Mouse (Mus musculus) hindbrain, embryonic 14.5 days (tissue): ENCODE data around the gene Stx19. TPM values are rescaled to one million over a fixed set of nuclear protein-coding genes. Genes with fewer than 3 reads are reported as not detected.

ENCODE experiments used
- ATAC-seq: fragments of 200-750 bp; cut with Nextera tagmentation; 2 replicates; pipeline ENCODE4 v1.8.0; 2017; ENCODE audit warnings: moderate number of reproducible peaks, mild to moderate bottlenecking, moderate TSS enrichment, moderate library complexity; ENCODE audit not compliant: low FRiP score
- DNase-seq: peaks from one replicate; pipeline ENCODE4 v3.0.0-alpha.2; 2015; ENCODE audit warnings: low spot score
- H3K27ac ChIP-seq: fragments of 300-500 bp; sonication (generic); 2 replicates; pipeline ENCODE4 v1.5.1; 2014; ENCODE audit warnings: mild to moderate bottlenecking, moderate library complexity
- H3K27me3 ChIP-seq: fragments of 300-500 bp; sonication (generic); 2 replicates; pipeline ENCODE4 v1.6.1; 2014; ENCODE audit warnings: mild to moderate bottlenecking, low read length, mixed read lengths; ENCODE audit not compliant: control insufficient read depth, insufficient read depth
- H3K36me3 ChIP-seq: fragments of 300-500 bp; sonication (generic); replicated peaks from 2 replicates; pipeline ENCODE4 v1.6.1; 2014; ENCODE audit not compliant: control insufficient read depth, insufficient read depth
- H3K4me1 ChIP-seq: fragments of 300-500 bp; sonication (generic); replicated peaks from 2 replicates; pipeline ENCODE4 v1.6.1; 2014; ENCODE audit warnings: antibody characterized with exemption, low read length, mixed read lengths; ENCODE audit not compliant: control insufficient read depth, insufficient read depth
- H3K4me2 ChIP-seq: fragments of 300-500 bp; sonication (generic); replicated peaks from 2 replicates; pipeline ENCODE4 v1.6.1; 2014; ENCODE audit warnings: mild to moderate bottlenecking, moderate library complexity
- H3K4me3 ChIP-seq: fragments of 300-500 bp; sonication (generic); replicated peaks from 2 replicates; pipeline ENCODE4 v1.5.1; 2014; ENCODE audit warnings: mild to moderate bottlenecking, low read length
- H3K9ac ChIP-seq: fragments of 300-500 bp; sonication (generic); 2 replicates; pipeline ENCODE4 v1.6.1; 2014
- H3K9me3 ChIP-seq: fragments of 300-500 bp; sonication (generic); 2 replicates; pipeline ENCODE4 v1.6.1; 2016; ENCODE audit warnings: low read length; ENCODE audit not compliant: control insufficient read depth
- WGBS: fragments of 180-500 bp; shearing (Covaris S2); extraction: QIAGEN DNeasy Blood & Tissue Kit; methylation state at CpG from one replicate; pipeline ENCODE4 v1.1.7; 2014; 5-methylcytosine and 5-hydroxymethylcytosine counted together
- polyA plus RNA-seq: library from polyadenylated mRNA; unstranded; fragments of >200 nt; fragmentation: Nextera tagmentation; extraction: Ambion mirVana; gene quantifications from 2 replicates; pipeline ENCODE4 v1.2.1, GENCODE M21; 2014

The Stx19 gene
- 0.32 and 0.33 TPM in 2 replicates for polyA plus RNA-seq

- ATAC-seq (no peak), DNase-seq (no peak)
- WGBS = 89% methylated on average over 5 of the region's 5 CpGs
- Histone ChIP-seq H3K4me1 (no peaks in the 10 kb centered on the region), H3K9me3 (no peaks in the 10 kb centered on the region), H3K4me3 (no peak within 1 kb of the TSS), H3K9ac (no peak within 1 kb of the TSS), H3K36me3 (no peaks in the 10 kb centered on the region; the same call in 1 of the 2 replicates), H3K4me2 (no peak within 1 kb of the TSS), H3K27me3 (no peaks in the 10 kb centered on the region), H3K27ac (no peak within 1 kb of the TSS)
These were observed at the start of gene Stx19 for GRCm38 (mm10) chr16:62814491-62814890. Gene Stx19 (plus strand): TSS chr16:62814676.

- no peak for ATAC-seq
- Histone ChIP-seq H3K9ac (no peak overlapping the region), H3K4me1 (no peaks in the 10 kb centered on the region), H3K27me3 (no peaks in the 10 kb centered on the region), H3K36me3 (peaks cover 6% of the 10 kb centered on the region; the same call in 1 of the 2 replicates), H3K9me3 (no peaks in the 10 kb centered on the region), H3K4me2 (no peak overlapping the region), H3K4me3 (no peak overlapping the region), H3K27ac (no peak overlapping the region)
- WGBS = 77% methylated on average over 4 of the region's 4 CpGs
- DNase-seq = no peak
These were observed 41.0 kb upstream of the Stx19 start for GRCm38 (mm10) chr16:62773462-62773861.

- Histone ChIP-seq H3K36me3 (peaks cover 6% of the 10 kb centered on the region; the same call in 1 of the 2 replicates), H3K27ac (no peak overlapping the region), H3K4me3 (no peak overlapping the region), H3K4me2 (no peak overlapping the region), H3K27me3 (no peaks in the 10 kb centered on the region), H3K4me1 (no peaks in the 10 kb centered on the region), H3K9me3 (no peaks in the 10 kb centered on the region), H3K9ac (no peak overlapping the region)
- ATAC-seq (no peak), DNase-seq (no peak)
- WGBS = 77% methylated on average over 11 of the region's 11 CpGs
These were observed 38.4 kb upstream of the Stx19 start for GRCm38 (mm10) chr16:62776034-62776433.

- peaks cover 11% of the 10 kb centered on the region; the same call in 1 of the 2 replicates for H3K36me3 ChIP-seq
- DNase-seq (no peak), ATAC-seq (no peak; the same call in 1 of the 2 replicates)
- no peaks in the 10 kb centered on the region for H3K9me3 ChIP-seq
- no peak overlapping the region for H3K4me2 ChIP-seq
- H3K9ac ChIP-seq = no peak overlapping the region
- no peak overlapping the region for H3K27ac ChIP-seq
- no peaks in the 10 kb centered on the region for H3K27me3 ChIP-seq
- no peaks in the 10 kb centered on the region for H3K4me1 ChIP-seq
- WGBS = 69% methylated on average over 10 of the region's 10 CpGs
- no peak overlapping the region for H3K4me3 ChIP-seq
These were observed 36.2 kb upstream of the Stx19 start for GRCm38 (mm10) chr16:62778282-62778681.

DNA sequence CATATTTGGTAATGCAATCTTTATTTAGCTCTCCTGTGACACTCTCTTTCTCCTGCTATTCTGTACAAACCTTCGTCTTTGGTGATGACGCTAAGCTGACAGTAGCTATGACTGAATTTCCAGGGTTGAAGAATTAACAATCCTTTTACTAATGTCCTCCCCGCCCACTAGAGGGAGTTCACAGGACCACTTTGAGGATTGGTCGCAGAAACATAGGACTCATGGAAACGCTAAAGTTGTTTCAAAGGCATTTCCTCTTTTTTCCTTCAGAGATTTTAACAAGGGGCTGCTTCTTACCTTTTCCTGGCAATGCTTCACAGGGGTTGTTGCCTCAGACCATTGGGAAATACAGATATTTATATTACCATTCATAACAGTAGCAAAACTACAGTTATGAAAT, 32.2 kb upstream of the Stx19 start:
- Histone ChIP-seq H3K9ac (no peak overlapping the region), H3K4me3 (no peak overlapping the region), H3K4me1 (peaks cover 15% of the 10 kb centered on the region), H3K27me3 (no peaks in the 10 kb centered on the region), H3K4me2 (no peak overlapping the region), H3K27ac (no peak overlapping the region), H3K36me3 (0 out of 2 replicates have a peak, but pooled peaks cover 7% of the 10 kb centered on the region), H3K9me3 (no peaks in the 10 kb centered on the region)
- ATAC-seq = no peak
- no peak for DNase-seq
- WGBS = 70% methylated on average over 5 of the region's 5 CpGs

DNA sequence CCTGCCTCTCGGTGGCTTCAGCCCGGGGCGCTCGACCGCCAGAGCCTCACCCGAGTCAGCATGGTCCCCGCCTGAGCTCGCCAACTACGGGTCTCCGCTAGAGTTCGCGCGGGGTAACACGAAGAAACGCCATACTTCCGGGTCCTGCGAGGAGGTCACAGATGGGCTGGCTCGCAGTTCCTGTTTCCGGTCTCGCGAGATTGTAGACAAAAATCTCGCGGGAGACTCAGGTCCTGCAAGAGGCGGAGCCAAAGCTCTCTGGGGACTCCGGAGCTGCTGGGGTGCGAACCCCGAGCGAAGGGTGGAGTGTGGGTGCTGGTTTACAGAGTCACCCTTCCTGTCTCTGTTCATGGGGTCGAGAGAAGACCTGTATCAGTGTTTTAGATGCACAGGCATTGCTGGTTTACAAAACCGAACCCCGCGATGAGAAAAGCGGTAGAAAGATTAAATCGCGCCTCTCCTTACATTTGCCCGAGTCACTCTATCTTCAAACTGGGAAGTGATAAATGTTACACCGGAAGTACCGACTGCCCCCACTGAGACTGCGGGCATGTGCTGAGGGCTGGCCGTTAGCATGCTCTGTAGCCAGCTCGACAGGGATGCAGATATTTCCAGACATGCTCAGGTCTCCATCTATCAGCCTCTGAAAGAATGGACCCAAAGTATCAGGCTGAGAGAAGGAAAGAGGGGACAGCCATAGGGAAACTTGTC, 27.7 kb upstream of the Stx19 start, which contains the start of gene Nsun3:
TSS of gene Nsun3 (minus strand) at position 198 of the 711 bp plus-strand sequence.
- WGBS = 2% methylated on average over 41 of the region's 41 CpGs

DNA sequence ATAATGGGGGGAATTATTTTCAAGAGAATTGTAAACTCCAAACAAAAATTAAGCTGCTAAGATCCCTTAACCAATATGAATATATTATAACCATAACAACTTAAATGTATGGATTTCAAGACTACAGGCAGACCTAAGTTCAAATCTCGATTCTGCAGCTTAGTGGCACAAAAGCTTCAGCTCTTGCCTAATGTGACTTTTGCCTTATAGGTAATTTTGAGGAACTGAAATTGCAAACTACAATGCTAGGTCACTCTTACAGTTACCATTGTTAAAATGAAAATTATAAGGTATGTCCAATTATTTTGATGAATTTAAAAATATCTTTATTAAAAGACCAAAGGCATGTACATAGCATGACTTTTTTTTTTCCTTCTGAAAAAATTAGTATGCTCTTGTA, 17.9 kb upstream of the Stx19 start:
- H3K9me3 ChIP-seq = no peaks in the 10 kb centered on the region
- H3K36me3 ChIP-seq = peaks cover 25% of the 10 kb centered on the region
- ATAC-seq = no peak
- 85% methylated on average over 1 of the region's 1 CpGs for WGBS
- DNase-seq = no peak
- no peak overlapping the region for H3K9ac ChIP-seq
- H3K4me3 ChIP-seq = no peak overlapping the region
- H3K27me3 ChIP-seq = no peaks in the 10 kb centered on the region
- H3K4me2 ChIP-seq = no peak overlapping the region
- H3K27ac ChIP-seq = no peak overlapping the region
- no peaks in the 10 kb centered on the region for H3K4me1 ChIP-seq

More for the DNA sequence above, 27.7 kb upstream of the Stx19 start, which contains the start of gene Nsun3:
- Histone ChIP-seq H3K27ac (peak within 1 kb of the TSS; percentile 86), H3K9ac (peak within 1 kb of the TSS; percentile 84), H3K9me3 (no peaks in the 10 kb centered on the region), H3K4me2 (peak within 1 kb of the TSS; percentile 68), H3K27me3 (no peaks in the 10 kb centered on the region), H3K4me1 (peaks cover 20% of the 10 kb centered on the region), H3K4me3 (peak within 1 kb of the TSS; percentile 86), H3K36me3 (0 out of 2 replicates have a peak, but pooled peaks cover 7% of the 10 kb centered on the region)
- peak; percentile 98 for DNase-seq
- ATAC-seq = peak; percentile 97

- Histone ChIP-seq H3K4me3 (no peak overlapping the region), H3K4me1 (no peaks in the 10 kb centered on the region), H3K9me3 (no peaks in the 10 kb centered on the region), H3K9ac (no peak overlapping the region), H3K36me3 (peaks cover 38% of the 10 kb centered on the region), H3K27me3 (no peaks in the 10 kb centered on the region), H3K4me2 (no peak overlapping the region), H3K27ac (no peak overlapping the region)
- DNase-seq (no peak), ATAC-seq (no peak)
- WGBS = 94% methylated on average over 3 of the region's 3 CpGs
These were observed 15.7 kb upstream of the Stx19 start for GRCm38 (mm10) chr16:62798808-62799207.

DNA sequence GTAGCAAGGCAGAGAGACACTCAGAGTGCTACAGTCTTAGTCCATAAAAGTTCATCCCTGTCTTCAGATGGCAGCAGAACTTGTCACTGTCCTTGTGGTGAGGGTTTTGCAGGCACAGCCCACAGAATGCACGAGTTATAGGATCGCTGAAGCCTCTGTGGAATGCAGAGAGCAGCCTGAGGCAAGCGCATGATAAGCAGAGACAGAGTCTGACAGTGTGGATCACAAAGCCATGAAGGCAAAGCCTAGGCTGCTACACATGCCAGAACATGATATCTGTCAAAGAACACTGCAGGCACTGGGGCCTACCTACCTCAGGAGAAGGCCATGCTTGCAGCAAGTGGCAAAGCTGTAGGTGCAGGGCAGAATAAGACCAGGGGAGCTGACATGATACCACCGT, 15.1 kb upstream of the Stx19 start:
- ATAC-seq = no peak
- Histone ChIP-seq H3K4me2 (no peak overlapping the region), H3K4me1 (no peaks in the 10 kb centered on the region), H3K36me3 (peaks cover 41% of the 10 kb centered on the region), H3K27me3 (no peaks in the 10 kb centered on the region), H3K9ac (no peak overlapping the region), H3K4me3 (no peak overlapping the region), H3K9me3 (no peaks in the 10 kb centered on the region), H3K27ac (no peak overlapping the region)
- no peak for DNase-seq
- 87% methylated on average over 4 of the region's 4 CpGs for WGBS
